Mouse (Mus musculus) yolk sac, embryonic 10.5 days (tissue): ENCODE measurements around the gene Acyp2.
A peak's percentile ranks its signal among the peaks of the same experiment; 100 is the strongest.

Source experiments
- DNase-seq: peaks from one replicate; pipeline ENCODE4 v3.0.0-alpha.2; 2017; ENCODE audit warnings: low spot score

The Acyp2 gene

GRCm38 (mm10) chr11:30580008-30580407 is 69.4 kb downstream of the Acyp2 start:
- no peak for DNase-seq

- no peak for DNase-seq
Measured at GRCm38 (mm10) chr11:30578931-30579330, 70.5 kb downstream of the Acyp2 start.

DNA sequence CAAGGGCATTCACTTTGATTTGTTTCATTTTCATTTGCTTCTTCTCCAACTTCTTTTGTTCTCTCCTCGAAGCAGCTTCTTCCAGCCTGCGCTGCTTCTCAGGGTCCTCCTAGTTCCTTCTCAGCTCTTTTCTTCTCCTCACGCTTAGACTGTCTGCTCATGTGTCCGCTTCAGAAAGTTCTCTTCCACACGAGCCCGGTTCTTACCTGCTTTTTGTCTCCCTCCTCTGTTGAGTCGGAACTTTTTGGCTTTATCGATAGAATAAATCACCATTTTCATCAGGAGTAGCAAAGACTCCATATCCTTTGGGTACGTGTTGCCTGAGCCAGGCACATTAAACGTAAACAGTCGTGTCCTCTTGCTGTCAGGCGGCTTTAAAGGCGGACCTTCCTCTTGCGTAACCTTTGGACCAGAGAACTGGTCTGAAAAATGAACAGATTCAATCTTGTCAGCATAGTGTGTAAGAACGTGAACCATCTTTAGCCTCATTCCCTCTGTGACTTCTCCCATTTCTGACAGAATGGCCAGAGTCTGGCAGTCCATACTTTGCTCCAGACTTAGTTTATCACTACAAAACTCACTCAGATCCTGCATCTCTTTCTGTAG is 76.5 kb downstream of the Acyp2 start:
- DNase-seq = peak; percentile 50

DNA sequence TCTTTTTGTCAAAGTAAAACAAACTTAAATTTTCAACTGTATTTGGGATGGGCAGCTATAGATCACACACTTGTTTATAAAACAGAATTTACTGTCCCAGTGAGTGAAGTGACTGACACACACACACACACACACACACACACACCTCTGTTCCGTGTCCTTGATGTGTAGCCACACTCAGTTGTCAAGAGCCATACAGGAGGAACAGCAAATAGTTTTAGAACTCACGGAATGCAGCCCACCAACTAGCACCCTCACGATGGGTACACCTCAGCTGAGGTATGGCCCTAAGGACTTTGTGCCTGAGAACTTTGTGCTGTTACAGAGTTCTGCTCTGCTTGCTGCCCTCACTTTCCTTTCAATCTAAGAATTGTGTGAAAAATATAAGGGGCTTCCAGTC is 78.8 kb downstream of the Acyp2 start:
- DNase-seq = no peak

- DNase-seq = no peak
Measured at GRCm38 (mm10) chr11:30560215-30560614, 89.2 kb downstream of the Acyp2 start.

- DNase-seq = no peak
Measured at GRCm38 (mm10) chr11:30553408-30553807, 96.0 kb downstream of the Acyp2 start.

- no peak for DNase-seq
Measured at GRCm38 (mm10) chr11:30517133-30517532, 132.3 kb downstream of the Acyp2 start.

GRCm38 (mm10) chr11:30508178-30508577 is 141.2 kb downstream of the Acyp2 start:
- no peak for DNase-seq

DNA sequence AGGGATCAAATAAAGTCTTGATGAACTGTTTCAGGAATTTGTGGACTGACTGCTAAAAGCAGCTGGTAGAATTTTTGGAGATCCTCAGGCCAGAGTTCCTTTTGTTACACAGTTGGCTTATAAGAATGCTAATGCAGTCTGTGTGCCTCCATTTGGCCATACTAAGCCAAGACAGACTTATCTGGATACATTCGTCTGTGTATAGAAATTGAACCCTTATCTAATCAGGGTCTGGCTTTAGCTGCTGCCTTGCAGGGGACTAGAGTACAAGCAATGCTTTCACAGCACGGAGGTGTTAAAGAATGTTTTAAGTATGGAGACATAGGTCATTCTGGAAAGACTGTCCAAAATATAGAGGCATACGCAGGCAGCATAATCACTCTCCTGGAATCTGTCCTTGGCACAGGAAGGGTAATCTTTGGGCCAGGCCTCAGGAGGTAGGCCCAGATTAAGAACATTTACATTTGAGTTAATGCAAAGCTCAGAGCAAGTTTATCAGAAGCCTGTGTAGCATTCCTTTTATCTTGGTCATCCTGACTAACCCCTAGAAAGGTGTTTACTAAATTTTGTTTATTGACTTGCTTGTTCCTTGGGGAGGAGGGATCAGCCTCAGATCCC is 150.5 kb downstream of the Acyp2 start:
- no peak for DNase-seq

GRCm38 (mm10) chr11:30497151-30497550 is 152.2 kb downstream of the Acyp2 start:
- DNase-seq = no peak

- no peak for DNase-seq
Measured at GRCm38 (mm10) chr11:30491515-30492260, 157.7 kb downstream of the Acyp2 start.

GRCm38 (mm10) chr11:30488183-30488582 is 161.2 kb downstream of the Acyp2 start:
- no peak for DNase-seq

DNA sequence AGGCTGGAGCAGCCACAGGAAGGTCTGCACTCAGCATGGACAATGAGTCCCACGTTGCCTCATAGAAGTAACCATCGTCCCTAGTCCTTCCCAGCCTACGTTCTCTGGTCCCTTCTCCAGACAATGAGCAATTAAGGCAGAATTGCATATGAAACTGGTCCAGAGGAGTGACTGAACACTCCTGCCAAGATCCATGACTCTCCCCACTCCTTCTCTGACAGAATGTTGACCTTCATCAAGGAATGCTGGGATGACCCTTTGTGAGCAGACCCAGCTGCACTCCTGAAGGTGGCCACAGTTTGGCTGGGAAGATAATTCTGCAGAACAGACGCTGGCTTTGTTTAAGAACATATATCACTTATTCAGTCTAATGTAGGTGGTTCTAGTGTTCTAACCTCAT is 166.1 kb downstream of the Acyp2 start:
- DNase-seq = no peak

- DNase-seq = peak; percentile 88
Measured at GRCm38 (mm10) chr11:30471751-30472593, 177.4 kb downstream of the Acyp2 start, which contains the start of gene 4930505A04Rik. Gene 4930505A04Rik, minus strand, starts transcription at chr11:30471827.

DNA sequence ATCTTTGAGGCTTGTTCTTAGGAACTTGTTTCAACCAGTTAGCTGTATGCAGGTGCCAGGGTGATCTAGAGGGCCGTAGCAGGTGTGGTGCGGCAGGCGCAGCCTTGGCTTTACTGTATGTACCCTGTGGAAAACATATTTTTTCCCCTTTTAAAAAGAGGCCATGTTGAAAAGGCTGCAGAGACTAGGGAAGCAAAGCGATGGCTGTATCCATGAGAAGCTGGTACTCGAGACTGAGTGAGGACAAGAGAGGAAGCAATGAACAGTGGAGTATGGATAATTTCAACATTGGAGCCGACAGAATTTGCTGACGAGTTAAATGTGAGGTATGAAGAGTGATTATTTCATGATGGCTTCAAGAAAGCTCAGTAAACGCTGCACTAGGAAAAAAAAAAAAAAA is 178.2 kb downstream of the Acyp2 start:
- no peak for DNase-seq
